Mouse (Mus musculus) MEL (cell line): ENCODE measurements around the gene Pi4k2a.

ENCODE experiments used
- BHLHE40 ChIP-seq: IDR thresholded peaks from 2 replicates; pipeline ENCODE4 v1.6.1; 2012; ENCODE audit warnings: low read depth, mild to moderate bottlenecking, inconsistent platforms, low read length, improper control_type of control experiment, borderline replicate concordance
- CHD1 ChIP-seq: IDR thresholded peaks from 2 replicates; pipeline ENCODE4 v1.6.1; 2012; ENCODE audit warnings: low read depth, mild to moderate bottlenecking, inconsistent platforms, low read length, improper control_type of control experiment
- CHD2 ChIP-seq: IDR thresholded peaks from 2 replicates; pipeline ENCODE4 v1.6.1; 2011; ENCODE audit warnings: low read length, improper control_type of control experiment
- CTCF ChIP-seq, 3 experiments: IDR thresholded peaks in 2 of 3; conservative IDR thresholded peaks in 1 of 3; 2 replicates each; pipeline ENCODE4 v1.5.1; 2011 to 2012; ENCODE audit warnings: low read length in 3 of 3, low read depth in 2 of 3, mild to moderate bottlenecking in 2 of 3, improper control_type of control experiment in 1 of 3, inconsistent platforms in 1 of 3, mixed read lengths in 1 of 3, moderate library complexity in 1 of 3; ENCODE audit not compliant: control insufficient read depth in 1 of 3, insufficient read depth in 1 of 3, poor library complexity in 1 of 3, severe bottlenecking in 1 of 3
- EP300 ChIP-seq, 2 experiments: IDR thresholded peaks; 2 replicates each; pipeline ENCODE4 v1.6.1; 2011; ENCODE audit warnings: improper control_type of control experiment in 2 of 2, low read length in 2 of 2, low read depth in 1 of 2, mild to moderate bottlenecking in 1 of 2
- ETS1 ChIP-seq: IDR thresholded peaks from 2 replicates; pipeline ENCODE4 v1.6.1; 2012; ENCODE audit warnings: low read depth, mild to moderate bottlenecking, inconsistent platforms, low read length, improper control_type of control experiment, moderate library complexity
- HCFC1 ChIP-seq: IDR thresholded peaks from 2 replicates; pipeline ENCODE4 v1.6.1; 2012; ENCODE audit warnings: low read depth, mild to moderate bottlenecking, inconsistent platforms, low read length, improper control_type of control experiment, moderate library complexity
- JUND ChIP-seq: IDR thresholded peaks from 2 replicates; pipeline ENCODE4 v1.6.1; 2011; ENCODE audit warnings: low read depth, mild to moderate bottlenecking, improper control_type of control experiment, low read length
- MAX ChIP-seq: IDR thresholded peaks from 2 replicates; pipeline ENCODE4 v1.6.1; 2011; ENCODE audit warnings: low read length, improper control_type of control experiment
- MXI1 ChIP-seq: IDR thresholded peaks from 2 replicates; pipeline ENCODE4 v1.6.1; 2011; ENCODE audit warnings: mild to moderate bottlenecking, low read depth, low read length, improper control_type of control experiment
- POLR2A ChIP-seq, 2 experiments: IDR thresholded peaks; 2 replicates each; pipeline ENCODE4 v1.6.1; 2011 to 2012; ENCODE audit warnings: low read length in 2 of 2, mild to moderate bottlenecking in 2 of 2, control low read depth in 1 of 2, improper control_type of control experiment in 1 of 2, low read depth in 1 of 2, moderate library complexity in 1 of 2; ENCODE audit not compliant: control insufficient read depth in 1 of 2, insufficient read depth in 1 of 2, poor library complexity in 1 of 2
- POLR2AphosphoS5 ChIP-seq: IDR thresholded peaks from 2 replicates; pipeline ENCODE4 v1.6.1; 2012; ENCODE audit warnings: low read depth, borderline replicate concordance, mild to moderate bottlenecking, inconsistent platforms, low read length, moderate library complexity, mixed read lengths
- UBTF ChIP-seq: IDR thresholded peaks from 2 replicates; pipeline ENCODE4 v1.6.1; 2012; ENCODE audit warnings: low read depth, mild to moderate bottlenecking, inconsistent platforms, low read length, improper control_type of control experiment, moderate library complexity, borderline replicate concordance; ENCODE audit not compliant: insufficient read depth

GRCm38 (mm10) chr19:42137167-42137672 lies 47.0 kb downstream of the Pi4k2a start:
- TF ChIP-seq CTCF (IDR thresholded peaks at IDR 0.05 in 2 of 3, conservative IDR thresholded peaks at IDR 0.05 in 1 of 3; ENCODE audit: control insufficient read depth in 1 of 3, insufficient read depth in 1 of 3, low read depth in 2 of 3, low read length in 3 of 3, poor library complexity in 1 of 3, severe bottlenecking in 1 of 3) (no peak), MXI1 (no peak), CHD2 (no peak), BHLHE40 (no peak), HCFC1 (0 out of 2 replicates have a peak, but pooled peaks have one; percentile 25), POLR2A (IDR thresholded peaks at IDR 0.05; ENCODE audit: control insufficient read depth in 1 of 2, insufficient read depth in 1 of 2, low read depth in 1 of 2, low read length in 2 of 2, poor library complexity in 1 of 2) (no peak), JUND (no peak), EP300 (IDR thresholded peaks at IDR 0.05; ENCODE audit: low read depth in 1 of 2, low read length in 2 of 2) (peak; percentile 78 to 84), UBTF (no peak), MAX (no peak), CHD1 (no peak), POLR2AphosphoS5 (no peak), ETS1 (peak; percentile 54; the same call in 1 of the 2 replicates)
